Mouse (Mus musculus) embryonic facial prominence, embryonic 11.5 days (tissue): ENCODE results near the gene Neurl4. TPM values are rescaled to one million over a fixed set of nuclear protein-coding genes. Genes with fewer than 3 reads are reported as not detected.

Source experiments
- ATAC-seq: fragments of 200-750 bp; cut with Nextera tagmentation; replicated peaks from 2 replicates; pipeline ENCODE4 v1.8.0; 2017; ENCODE audit warnings: low read depth; ENCODE audit not compliant: insufficient number of reproducible peaks, low FRiP score, low TSS enrichment
- DNase-seq: peaks from one replicate; pipeline ENCODE4 v3.0.0-alpha.2; 2015; ENCODE audit warnings: low spot score
- H3K27ac ChIP-seq: fragments of 300-500 bp; sonication (generic); replicated peaks from 2 replicates; pipeline ENCODE4 v1.5.1; 2014; ENCODE audit warnings: mild to moderate bottlenecking, low read depth, low read length, control low read depth
- H3K27me3 ChIP-seq: fragments of 300-500 bp; sonication (generic); 2 replicates; pipeline ENCODE4 v1.6.1; 2014; ENCODE audit warnings: mild to moderate bottlenecking, low read length, moderate library complexity, mixed read lengths; ENCODE audit not compliant: control insufficient read depth, insufficient read depth
- H3K36me3 ChIP-seq: fragments of 300-500 bp; sonication (generic); replicated peaks from 2 replicates; pipeline ENCODE4 v1.6.1; 2014; ENCODE audit warnings: low read depth, mild to moderate bottlenecking, low read length, moderate library complexity, mixed read lengths; ENCODE audit not compliant: control insufficient read depth, insufficient read depth
- H3K4me1 ChIP-seq: fragments of 300-500 bp; sonication (generic); 2 replicates; pipeline ENCODE4 v1.6.1; 2014; ENCODE audit warnings: low read length, mixed read lengths; ENCODE audit not compliant: control insufficient read depth, insufficient read depth
- H3K4me2 ChIP-seq: fragments of 300-500 bp; sonication (generic); 2 replicates; pipeline ENCODE4 v1.6.1; 2014; ENCODE audit warnings: low read depth, mild to moderate bottlenecking, control low read depth, low read length, moderate library complexity
- H3K4me3 ChIP-seq: fragments of 300-500 bp; sonication (generic); 2 replicates; pipeline ENCODE4 v1.5.1; 2014; ENCODE audit warnings: low read depth, low read length, control low read depth
- H3K9ac ChIP-seq: fragments of 300-500 bp; sonication (generic); replicated peaks from 2 replicates; pipeline ENCODE4 v1.6.1; 2014; ENCODE audit warnings: mild to moderate bottlenecking, control low read depth, low read length
- H3K9me3 ChIP-seq: fragments of 300-500 bp; sonication (generic); replicated peaks from 2 replicates; pipeline ENCODE4 v1.6.1; 2016; ENCODE audit warnings: mild to moderate bottlenecking, low read length, inconsistent platforms, mixed read lengths; ENCODE audit not compliant: control insufficient read depth
- WGBS: fragments of 180-500 bp; shearing (Covaris S2); extraction: QIAGEN DNeasy Blood & Tissue Kit; methylation state at CpG from one replicate; pipeline ENCODE4 v1.1.7; 2014; 5-methylcytosine and 5-hydroxymethylcytosine counted together
- polyA plus RNA-seq: library from polyadenylated mRNA; unstranded; fragments of >200 nt; fragmentation: Nextera tagmentation; extraction: Ambion mirVana; gene quantifications from 2 replicates; pipeline ENCODE4 v1.2.1, GENCODE M21; 2014

The Neurl4 gene
- polyA plus RNA-seq, 1 experiment from 2014 or later, result 11.5 TPM

- DNase-seq (no peak), ATAC-seq (no peak)
- Histone ChIP-seq H3K4me3 (no peak overlapping the region), H3K27ac (no peak overlapping the region), H3K36me3 (peaks cover 45% of the 10 kb centered on the region), H3K4me1 (peaks cover 7% of the 10 kb centered on the region), H3K9me3 (no peaks in the 10 kb centered on the region), H3K9ac (no peak overlapping the region), H3K4me2 (no peak overlapping the region), H3K27me3 (no peaks in the 10 kb centered on the region)
- WGBS, result 90% methylated on average over 6 of the region's 6 CpGs
Observed at GRCm38 (mm10) chr11:69911701-69912100, 10.8 kb downstream of the Neurl4 start.

DNA sequence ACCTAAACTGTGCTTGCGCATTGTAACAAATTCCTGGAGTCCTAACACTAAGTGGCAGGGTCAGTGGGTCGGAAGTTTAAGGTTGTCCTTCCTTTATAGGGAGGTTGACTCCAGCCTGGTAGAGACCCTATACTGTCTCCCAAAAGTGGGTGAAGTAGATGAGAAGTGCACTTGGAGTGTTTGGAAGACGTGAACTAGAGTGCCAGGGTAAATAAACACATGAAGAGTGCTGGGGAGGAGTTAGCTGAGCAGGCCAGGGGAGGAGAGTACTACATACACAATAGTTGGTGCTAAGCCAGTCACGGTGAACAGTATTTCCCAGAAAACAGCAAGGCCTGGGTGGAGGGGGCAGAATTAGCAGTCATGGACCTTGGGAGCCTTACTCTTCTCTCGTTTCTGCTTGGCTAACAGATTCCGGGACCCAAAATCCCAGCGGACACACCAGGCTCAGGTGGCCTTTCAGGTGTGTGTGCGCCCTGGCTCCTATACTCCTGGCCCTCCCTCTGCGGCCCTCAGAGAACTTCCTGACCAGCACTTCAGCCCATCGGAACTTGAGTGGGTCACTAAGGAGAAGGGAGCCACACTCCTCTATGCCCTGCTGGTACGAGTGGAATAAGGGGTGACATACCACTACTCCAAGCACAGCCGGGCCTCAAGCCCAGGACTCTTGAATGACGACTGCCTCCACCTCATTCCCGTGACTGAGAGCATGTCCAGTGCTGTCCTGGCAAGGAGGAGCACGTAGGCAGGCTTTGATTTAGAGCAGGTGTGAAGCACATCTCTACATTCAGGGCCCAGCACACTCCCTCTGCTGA, 12.1 kb downstream of the Neurl4 start:
- peak overlapping the region; percentile 48 for H3K4me2 ChIP-seq
- WGBS, result 80% methylated on average over 15 of the region's 15 CpGs
- no peak overlapping the region for H3K27ac ChIP-seq
- ATAC-seq (0 out of 2 replicates have a peak, but pooled peaks have one; percentile 4), DNase-seq (no peak)
- no peaks in the 10 kb centered on the region for H3K9me3 ChIP-seq
- H3K9ac ChIP-seq, result peak overlapping the region; percentile 91
- no peaks in the 10 kb centered on the region for H3K27me3 ChIP-seq
- peaks cover 44% of the 10 kb centered on the region for H3K36me3 ChIP-seq
- H3K4me3 ChIP-seq, result peak overlapping the region; percentile 86; the same call in 1 of the 2 replicates
- H3K4me1 ChIP-seq, result peaks cover 7% of the 10 kb centered on the region

DNA sequence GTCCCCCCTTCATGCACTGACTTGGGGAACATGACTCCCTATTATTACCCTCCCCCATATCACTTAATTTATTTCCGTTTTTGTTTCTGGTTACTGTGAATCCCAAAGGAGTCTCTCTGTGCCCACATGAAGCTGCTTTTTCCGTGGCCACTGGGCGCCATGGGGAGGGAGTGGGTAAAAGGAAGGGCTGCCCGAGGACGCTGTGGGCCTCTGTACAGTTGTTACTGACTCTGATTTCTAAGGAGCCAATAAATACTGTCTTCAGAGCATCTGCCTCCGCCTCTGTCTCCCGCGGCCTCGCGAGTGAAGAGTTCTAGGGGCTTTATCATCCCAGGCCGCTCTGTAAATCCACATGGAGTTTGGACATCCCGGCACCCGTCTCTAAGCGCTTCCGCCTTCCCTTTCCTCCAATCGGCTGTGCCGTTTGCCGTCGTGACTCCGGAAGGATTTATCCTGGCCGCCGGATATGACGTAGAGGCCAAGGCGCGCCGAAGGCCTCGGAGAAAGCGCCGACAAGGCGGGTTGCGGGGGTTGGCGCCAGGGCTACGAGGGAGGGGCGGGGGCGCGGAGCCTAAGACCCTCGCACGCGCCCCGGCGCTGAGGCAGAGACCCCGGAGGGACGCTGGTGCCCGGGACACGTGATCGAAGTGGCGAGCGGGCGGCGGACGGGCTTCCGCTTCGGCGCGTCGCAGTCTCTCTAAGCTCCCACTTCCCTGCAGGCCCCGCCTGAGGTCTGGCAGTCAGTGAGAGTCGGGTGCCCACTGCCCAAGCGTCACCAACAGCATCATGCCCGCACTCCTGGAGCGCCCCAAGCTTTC, 12.9 kb downstream of the Neurl4 start, which contains the start of gene Gps2:
Gene Gps2, plus strand, starts transcription at position 335 of the 818 bp plus-strand sequence.
- Histone ChIP-seq H3K9me3 (no peaks in the 10 kb centered on the region), H3K27me3 (no peaks in the 10 kb centered on the region), H3K27ac (peak within 1 kb of the TSS; percentile 72), H3K4me2 (peak within 1 kb of the TSS; percentile 98), H3K9ac (peak within 1 kb of the TSS; percentile 91), H3K36me3 (peaks cover 43% of the 10 kb centered on the region), H3K4me1 (peaks cover 7% of the 10 kb centered on the region), H3K4me3 (peak within 1 kb of the TSS; percentile 86)
- 2% methylated on average over 61 of the region's 61 CpGs for WGBS
- DNase-seq, result peak; percentile 96
- peak; percentile 81 for ATAC-seq

GRCm38 (mm10) chr11:69914372-69914764, 13.5 kb downstream of the Neurl4 start:
- Histone ChIP-seq H3K27ac (peak overlapping the region; percentile 72), H3K27me3 (no peaks in the 10 kb centered on the region), H3K4me2 (peak overlapping the region; percentile 98), H3K9ac (peak overlapping the region; percentile 91), H3K4me3 (peak overlapping the region; percentile 86), H3K9me3 (no peaks in the 10 kb centered on the region), H3K4me1 (peaks cover 10% of the 10 kb centered on the region), H3K36me3 (peaks cover 40% of the 10 kb centered on the region)
- DNase-seq (peak; percentile 53), ATAC-seq (no peak; the same call in 1 of the 2 replicates)
- WGBS, result 2% methylated on average over 17 of the region's 17 CpGs

DNA sequence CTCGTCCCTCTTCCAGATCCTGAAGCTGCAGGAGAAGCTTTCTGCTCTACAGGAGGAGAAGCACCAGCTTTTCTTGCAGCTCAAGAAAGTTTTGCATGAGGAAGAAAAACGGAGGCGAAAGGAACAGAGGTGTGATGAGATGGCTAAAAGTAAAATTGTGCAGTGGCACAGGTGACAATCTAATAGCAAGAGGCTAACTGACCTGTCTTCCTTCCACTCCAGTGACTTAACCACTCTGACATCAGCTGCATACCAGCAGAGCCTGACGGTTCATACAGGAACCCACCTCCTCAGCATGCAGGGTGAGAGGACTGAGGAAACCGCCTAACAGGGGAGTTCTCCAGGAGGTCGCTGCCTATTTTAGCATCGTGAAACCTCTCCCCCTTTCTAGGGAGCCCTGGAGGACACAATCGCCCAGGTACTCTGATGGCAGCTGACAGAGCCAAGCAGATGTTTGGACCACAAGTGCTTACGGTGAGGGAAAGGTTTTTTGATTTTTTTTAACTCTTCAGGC, 14.1 kb downstream of the Neurl4 start:
- Histone ChIP-seq H3K27me3 (no peaks in the 10 kb centered on the region), H3K9me3 (no peaks in the 10 kb centered on the region), H3K36me3 (peaks cover 35% of the 10 kb centered on the region), H3K27ac (peak overlapping the region; percentile 8; the same call in 1 of the 2 replicates), H3K4me2 (peak overlapping the region; percentile 98), H3K9ac (peak overlapping the region; percentile 91), H3K4me1 (peaks cover 12% of the 10 kb centered on the region), H3K4me3 (peak overlapping the region; percentile 86)
- WGBS, result 34% methylated on average over 9 of the region's 9 CpGs
- DNase-seq, result no peak
- no peak for ATAC-seq

DNA sequence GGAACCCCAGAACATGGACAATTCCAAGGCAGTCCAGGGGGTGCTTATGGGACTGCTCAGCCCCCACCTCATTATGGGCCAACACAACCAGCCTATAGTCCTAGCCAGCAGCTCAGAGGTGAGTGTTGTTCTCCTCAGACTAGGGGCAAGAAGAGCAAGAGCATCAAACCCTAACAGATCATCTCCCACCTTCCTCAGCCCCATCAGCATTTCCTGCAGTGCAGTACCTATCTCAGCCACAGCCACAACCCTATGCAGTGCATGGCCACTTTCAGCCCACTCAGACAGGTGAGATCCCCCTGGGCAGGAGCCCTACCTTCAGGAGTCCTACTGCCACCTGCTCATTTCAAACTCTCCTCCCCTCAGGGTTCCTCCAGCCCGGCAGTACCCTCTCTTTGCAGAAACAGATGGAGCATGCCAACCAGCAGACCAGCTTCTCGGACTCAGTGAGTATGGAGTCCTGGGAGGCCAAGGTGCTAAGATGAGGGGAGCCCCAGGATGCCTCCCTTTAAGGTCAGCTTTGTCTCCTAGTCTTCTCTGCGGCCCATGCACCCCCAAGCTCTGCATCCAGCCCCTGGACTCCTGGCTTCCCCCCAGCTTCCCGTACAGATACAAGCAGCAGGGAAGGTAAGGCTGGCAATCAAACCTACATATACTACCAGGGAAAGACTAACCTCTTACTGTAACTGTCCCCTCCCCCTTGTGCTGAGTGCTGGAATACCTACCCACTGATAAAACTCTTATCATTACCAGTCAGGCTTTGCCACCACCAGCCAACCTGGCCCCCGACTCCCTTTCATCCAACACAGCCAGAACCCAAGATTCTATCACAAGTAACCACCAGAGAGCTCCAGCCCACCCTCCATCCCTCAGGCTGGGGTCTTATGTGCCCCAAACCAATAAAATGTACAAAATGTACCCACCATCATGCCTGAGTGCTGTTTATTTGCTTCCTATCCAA, 15.1 kb downstream of the Neurl4 start:
- peaks cover 29% of the 10 kb centered on the region for H3K36me3 ChIP-seq
- WGBS, result 61% methylated on average over 5 of the region's 5 CpGs
- peaks cover 12% of the 10 kb centered on the region for H3K4me1 ChIP-seq
- H3K27ac ChIP-seq, result no peak overlapping the region
- DNase-seq, result no peak
- H3K9ac ChIP-seq, result no peak overlapping the region; the same call in 1 of the 2 replicates
- no peak for ATAC-seq
- H3K27me3 ChIP-seq, result no peaks in the 10 kb centered on the region
- no peaks in the 10 kb centered on the region for H3K9me3 ChIP-seq
- 0 out of 2 replicates have a peak overlapping the region, but pooled peaks have one; percentile 1 for H3K4me2 ChIP-seq
- H3K4me3 ChIP-seq, result 0 out of 2 replicates have a peak overlapping the region, but pooled peaks have one; percentile 5
